Mouse (Mus musculus) heart, postnatal 0 days (tissue): ENCODE measurements around the gene H2-Q10. TPM values are rescaled to one million over a fixed set of nuclear protein-coding genes. Genes with fewer than 3 reads are reported as not detected.

ENCODE experiments used
- ATAC-seq: fragments of 200-750 bp; cut with Nextera tagmentation; 2 replicates; pipeline ENCODE4 v1.8.0; 2017; ENCODE audit warnings: low read depth, moderate number of reproducible peaks, moderate library complexity; ENCODE audit not compliant: insufficient read depth
- DNase-seq: peaks from one replicate; pipeline ENCODE4 v3.0.0-alpha.2; 2016; ENCODE audit warnings: low spot score
- H3K27ac ChIP-seq: fragments of 300-500 bp; sonication (generic); 2 replicates; pipeline ENCODE4 v1.5.1; 2014; ENCODE audit warnings: low read depth, mild to moderate bottlenecking
- H3K27me3 ChIP-seq: fragments of 300-500 bp; sonication (generic); 2 replicates; pipeline ENCODE4 v1.6.1; 2014; ENCODE audit warnings: low read length, mixed read lengths; ENCODE audit not compliant: control insufficient read depth, insufficient read depth
- H3K36me3 ChIP-seq: fragments of 300-500 bp; sonication (generic); replicated peaks from 2 replicates; pipeline ENCODE4 v1.6.1; 2014; ENCODE audit warnings: low read length, mixed read lengths; ENCODE audit not compliant: control insufficient read depth, insufficient read depth
- H3K4me1 ChIP-seq: fragments of 300-500 bp; sonication (generic); 2 replicates; pipeline ENCODE4 v1.6.1; 2014; ENCODE audit warnings: antibody characterized with exemption; ENCODE audit not compliant: control insufficient read depth, insufficient read depth
- H3K4me2 ChIP-seq: fragments of 300-500 bp; sonication (generic); 2 replicates; pipeline ENCODE4 v1.6.1; 2014; ENCODE audit warnings: low read depth, mild to moderate bottlenecking, low read length, moderate library complexity
- H3K4me3 ChIP-seq: fragments of 300-500 bp; sonication (generic); 2 replicates; pipeline ENCODE4 v1.5.1; 2014; ENCODE audit warnings: low read depth, low read length
- H3K9ac ChIP-seq: fragments of 300-500 bp; sonication (generic); replicated peaks from 2 replicates; pipeline ENCODE4 v1.6.1; 2014; ENCODE audit warnings: low read depth, low read length, mixed read lengths
- H3K9me3 ChIP-seq: fragments of 300-500 bp; sonication (generic); replicated peaks from 2 replicates; pipeline ENCODE4 v1.6.1; 2016; ENCODE audit warnings: low read length; ENCODE audit not compliant: control insufficient read depth
- CTCF ChIP-seq: IDR thresholded peaks from 2 replicates; pipeline ENCODE4 v1.5.1; 2016; ENCODE audit warnings: antibody characterized with exemption, control low read depth, low read depth
- EP300 ChIP-seq: IDR thresholded peaks from 2 replicates; pipeline ENCODE4 v1.6.1; 2016; ENCODE audit warnings: antibody characterized with exemption, low read depth
- WGBS: fragments of 180-500 bp; shearing (Covaris S2); extraction: QIAGEN DNeasy Blood & Tissue Kit; methylation state at CpG from one replicate; pipeline ENCODE4 v1.1.7; 2014; 5-methylcytosine and 5-hydroxymethylcytosine counted together
- polyA plus RNA-seq: library from polyadenylated mRNA; unstranded; fragments of >200 nt; fragmentation: Nextera tagmentation; extraction: Ambion mirVana; gene quantifications from 2 replicates; pipeline ENCODE4 v1.2.1, GENCODE M21; 2015
- total RNA-seq: library from RNA; depleted of rRNA; stranded (reverse); fragments of >200 nt; gene quantifications from 2 replicates; pipeline ENCODE4 v1.2.3, GENCODE M21; 2014; ENCODE audit warnings: low replicate concordance

H2-Q10 gene
- total and polyA plus RNA-seq, 2 experiments from 2014 or later: 0.10 TPM; not detected in 1

- peaks cover 41% of the 10 kb centered on the region for H3K27me3 ChIP-seq
- no peak overlapping the region for H3K4me3 ChIP-seq
- no peaks in the 10 kb centered on the region for H3K4me1 ChIP-seq
- no peak overlapping the region for H3K9ac ChIP-seq
- no peak overlapping the region for H3K4me2 ChIP-seq
- no peaks in the 10 kb centered on the region for H3K9me3 ChIP-seq
- H3K36me3 ChIP-seq: peaks cover 3% of the 10 kb centered on the region; the same call in 1 of the 2 replicates
- DNase-seq (peak; percentile 34), ATAC-seq (no peak)
- TF ChIP-seq CTCF: peak; percentile 63
- TF ChIP-seq EP300: no peak
- no peak overlapping the region for H3K27ac ChIP-seq
- 13% methylated on average over 8 of the region's 8 CpGs for WGBS
These were observed 39.4 kb downstream of the H2-Q10 start for GRCm38 (mm10) chr17:35509284-35509683.

- Histone ChIP-seq H3K4me3 (no peak overlapping the region), H3K4me1 (peaks cover 21% of the 10 kb centered on the region), H3K36me3 (peaks cover 3% of the 10 kb centered on the region; the same call in 1 of the 2 replicates), H3K9me3 (no peaks in the 10 kb centered on the region), H3K27me3 (peaks cover 6% of the 10 kb centered on the region), H3K27ac (no peak overlapping the region), H3K4me2 (no peak overlapping the region), H3K9ac (no peak overlapping the region)
- peak; percentile 26 for DNase-seq
- WGBS: 93% methylated on average over 7 of the region's 7 CpGs
- no peak for TF ChIP-seq EP300
- TF ChIP-seq CTCF: peak; percentile 63
- ATAC-seq: no peak
These were observed 43.2 kb downstream of the H2-Q10 start for GRCm38 (mm10) chr17:35512916-35513626.

- DNase-seq (peak; percentile 21), ATAC-seq (no peak)
- Histone ChIP-seq H3K9ac (no peak overlapping the region), H3K4me3 (no peak overlapping the region), H3K4me1 (peaks cover 21% of the 10 kb centered on the region), H3K27ac (no peak overlapping the region), H3K27me3 (peaks cover 2% of the 10 kb centered on the region; the same call in 1 of the 2 replicates), H3K9me3 (no peaks in the 10 kb centered on the region), H3K36me3 (peaks cover 3% of the 10 kb centered on the region; the same call in 1 of the 2 replicates), H3K4me2 (no peak overlapping the region)
- WGBS: 10% methylated on average over 2 of the region's 2 CpGs
- TF ChIP-seq CTCF: peak; percentile 70
- TF ChIP-seq EP300: no peak
These were observed 44.0 kb downstream of the H2-Q10 start for GRCm38 (mm10) chr17:35513886-35514285.

- ATAC-seq: no peak
- DNase-seq: no peak
- Histone ChIP-seq H3K4me2 (peak overlapping the region; percentile 84), H3K27ac (no peak overlapping the region), H3K36me3 (peaks cover 3% of the 10 kb centered on the region; the same call in 1 of the 2 replicates), H3K9me3 (no peaks in the 10 kb centered on the region), H3K4me1 (peaks cover 21% of the 10 kb centered on the region), H3K9ac (peak overlapping the region; percentile 64; the same call in 1 of the 2 replicates), H3K27me3 (no peaks in the 10 kb centered on the region), H3K4me3 (peak overlapping the region; percentile 64; the same call in 1 of the 2 replicates)
- 69% methylated on average over 6 of the region's 6 CpGs for WGBS
- TF ChIP-seq CTCF (no peak), EP300 (no peak)
These were observed 44.9 kb downstream of the H2-Q10 start for GRCm38 (mm10) chr17:35514756-35515155.

- peak; percentile 24 for ATAC-seq
- TF ChIP-seq CTCF (no peak), EP300 (no peak)
- Histone ChIP-seq H3K4me1 (peaks cover 21% of the 10 kb centered on the region), H3K4me2 (peak overlapping the region; percentile 84), H3K36me3 (peaks cover 7% of the 10 kb centered on the region; the same call in 1 of the 2 replicates), H3K9me3 (no peaks in the 10 kb centered on the region), H3K27me3 (no peaks in the 10 kb centered on the region), H3K27ac (peak overlapping the region; percentile 4; the same call in 1 of the 2 replicates), H3K4me3 (peak overlapping the region; percentile 64), H3K9ac (peak overlapping the region; percentile 64)
- DNase-seq: peak; percentile 8
- 3% methylated on average over 25 of the region's 25 CpGs for WGBS
These were observed 46.2 kb downstream of the H2-Q10 start for GRCm38 (mm10) chr17:35515911-35516640.
